Mouse (Mus musculus): ENCODE measurements at regions not wholly inside any gene's neighbourhood (a gene's known extent, or its start where the extent isn't known, plus 50 kb on each side); places are given as distances from the start of the nearest gene placed in this dataset.

GRCm38 (mm10) chr4:9781318-9781717 lies 1093.0 kb upstream of the 2610301B20Rik start:
- Histone ChIP-seq H3K27me3 (ENCODE audit: low read depth, poor library complexity, severe bottlenecking) (no peaks in the 10 kb centered on the region), H3K9me3 (replicated peaks) (no peaks in the 10 kb centered on the region), H3K4me1 (no peaks in the 10 kb centered on the region), H3K4me3 (no peak overlapping the region), H3K36me3 (no peaks in the 10 kb centered on the region), H3K27ac (no peak overlapping the region)
- WGBS: 61% methylated on average over 2 of the region's 2 CpGs
- no peak for DNase-seq (ENCODE audit: low spot score)

DNA sequence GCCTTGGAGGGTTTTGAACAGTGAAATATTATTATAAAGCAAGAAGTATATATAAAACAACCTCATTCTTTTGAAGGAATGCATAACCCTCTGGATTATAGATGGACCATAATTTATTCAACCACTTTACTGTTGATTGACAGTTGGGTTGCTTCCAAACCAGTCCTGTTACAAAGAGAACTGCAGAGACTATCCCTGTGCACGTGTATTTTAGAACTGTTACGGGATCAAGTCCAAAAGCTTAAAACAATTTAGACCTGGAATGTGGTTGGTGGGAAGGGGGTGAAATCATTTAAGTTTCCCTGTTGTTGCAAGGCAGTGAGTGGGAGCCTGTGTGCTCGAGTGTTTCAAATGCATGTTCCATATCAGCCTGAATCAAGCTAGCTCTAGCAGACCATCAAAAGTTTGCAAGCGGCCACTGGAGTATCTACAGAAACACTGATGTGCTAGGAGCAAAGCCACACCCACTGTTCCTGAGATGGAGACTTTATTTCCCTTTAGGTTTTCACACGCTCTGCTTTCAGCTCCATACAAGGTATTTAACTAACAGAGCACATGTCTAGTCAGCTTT lies 1086.4 kb upstream of the 2610301B20Rik start:
- no peak for DNase-seq (ENCODE audit: low spot score)
- H3K4me3 ChIP-seq: no peak overlapping the region

GRCm38 (mm10) chr4:9790478-9790877 lies 1083.8 kb upstream of the 2610301B20Rik start:
- Histone ChIP-seq H3K36me3 (no peaks in the 10 kb centered on the region), H3K4me3 (no peak overlapping the region), H3K27me3 (ENCODE audit: low read depth, poor library complexity, severe bottlenecking) (no peaks in the 10 kb centered on the region), H3K4me1 (no peaks in the 10 kb centered on the region), H3K9me3 (replicated peaks) (no peaks in the 10 kb centered on the region), H3K27ac (no peak overlapping the region)
- DNase-seq (ENCODE audit: low spot score): no peak
- WGBS: 92% methylated on average over 8 of the region's 8 CpGs

More for the DNA sequence above, 1086.4 kb upstream of the 2610301B20Rik start:
- 81% methylated on average over 5 of the region's 5 CpGs for WGBS
- Histone ChIP-seq H3K9me3 (replicated peaks) (no peaks in the 10 kb centered on the region), H3K27ac (no peak overlapping the region), H3K36me3 (no peaks in the 10 kb centered on the region), H3K27me3 (ENCODE audit: low read depth, poor library complexity, severe bottlenecking) (no peaks in the 10 kb centered on the region), H3K4me1 (no peaks in the 10 kb centered on the region)
